Mouse (Mus musculus): ENCODE measurements around the gene Ppp2r2c.

GRCm38 (mm10) chr5:36835933-36836332 lies 32.4 kb upstream of the Ppp2r2c start:
- TF ChIP-seq CTCF (IDR thresholded peaks at IDR 0.05; ENCODE audit: low read depth) (peak; percentile 91), EP300 (IDR thresholded peaks at IDR 0.05; ENCODE audit: low read depth) (no peak)

Data from liver, embryonic 14.5 days (tissue).